Mouse (Mus musculus) stomach, embryonic 14.5 days (tissue): ENCODE results near the gene Stmnd1. TPM values are rescaled to one million over a fixed set of nuclear protein-coding genes. Genes with fewer than 3 reads are reported as not detected.
"Not testable (repeated sequence)": the region's sequence is repeated elsewhere in the genome, so short reads cannot be mapped to it uniquely, and the experiment has no call there.

ENCODE experiments used
- ATAC-seq: fragments of 200-750 bp; cut with Nextera tagmentation; 2 replicates; pipeline ENCODE4 v1.8.0; 2017; ENCODE audit warnings: low read depth, moderate TSS enrichment; ENCODE audit not compliant: insufficient number of reproducible peaks, insufficient read depth, low FRiP score
- H3K27ac ChIP-seq: fragments of 300-500 bp; sonication (generic); 2 replicates; pipeline ENCODE4 v1.5.1; 2014; ENCODE audit warnings: mild to moderate bottlenecking, low read length, moderate library complexity, mixed read lengths
- H3K27me3 ChIP-seq: fragments of 300-500 bp; sonication (generic); 2 replicates; pipeline ENCODE4 v1.6.1; 2014; ENCODE audit warnings: low read length, control low read depth, mixed read lengths; ENCODE audit not compliant: control insufficient read depth, insufficient read depth
- H3K36me3 ChIP-seq: fragments of 300-500 bp; sonication (generic); 2 replicates; pipeline ENCODE4 v1.6.1; 2014; ENCODE audit warnings: mild to moderate bottlenecking, control low read depth, low read length, moderate library complexity, mixed read lengths; ENCODE audit not compliant: control insufficient read depth, insufficient read depth
- H3K4me1 ChIP-seq: fragments of 300-500 bp; sonication (generic); 2 replicates; pipeline ENCODE4 v1.6.1; 2014; ENCODE audit warnings: low read length, control low read depth, mixed read lengths; ENCODE audit not compliant: control insufficient read depth, insufficient read depth
- H3K4me2 ChIP-seq: fragments of 300-500 bp; sonication (generic); replicated peaks from 2 replicates; pipeline ENCODE4 v1.6.1; 2014; ENCODE audit warnings: low read depth, low read length, control low read depth
- H3K4me3 ChIP-seq: fragments of 300-500 bp; sonication (generic); 2 replicates; pipeline ENCODE4 v1.5.1; 2014; ENCODE audit warnings: low read depth, low read length, control low read depth
- H3K9ac ChIP-seq: fragments of 300-500 bp; sonication (generic); replicated peaks from 2 replicates; pipeline ENCODE4 v1.6.1; 2014; ENCODE audit warnings: low read depth, mild to moderate bottlenecking, control low read depth, low read length, moderate library complexity, mixed read lengths
- H3K9me3 ChIP-seq: fragments of 300-500 bp; sonication (generic); 2 replicates; pipeline ENCODE4 v1.6.1; 2016; ENCODE audit warnings: low read depth, low read length, control low read depth; ENCODE audit not compliant: control insufficient read depth
- WGBS: fragments of 180-500 bp; shearing (Covaris S2); extraction: QIAGEN DNeasy Blood & Tissue Kit; methylation state at CpG from one replicate; pipeline ENCODE4 v1.1.7; 2014; 5-methylcytosine and 5-hydroxymethylcytosine counted together
- polyA plus RNA-seq: library from polyadenylated mRNA; unstranded; fragments of >200 nt; fragmentation: Nextera tagmentation; extraction: Ambion mirVana; gene quantifications from 2 replicates; pipeline ENCODE4 v1.2.1, GENCODE M21; 2014

The Stmnd1 gene
- polyA plus RNA-seq, 1 experiment from 2014 or later: not detected

DNA sequence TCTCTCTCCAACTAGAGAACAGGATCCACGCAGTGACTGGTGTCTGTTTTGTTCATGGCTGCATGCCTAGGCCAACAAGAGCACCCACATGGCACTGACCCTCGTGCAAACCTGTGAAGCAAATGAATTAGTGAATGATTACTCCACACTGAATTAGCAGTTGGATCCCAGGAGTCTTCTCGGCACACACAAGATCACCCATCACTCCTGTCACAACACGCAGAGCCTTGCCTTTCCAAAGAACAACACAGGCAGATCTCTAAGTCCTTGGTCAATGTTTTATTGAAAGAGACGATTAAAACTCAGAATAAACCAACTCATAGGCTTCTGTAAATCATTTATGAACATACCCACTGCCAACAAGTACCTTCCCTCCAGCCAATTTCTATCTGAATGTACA, 39.7 kb downstream of the Stmnd1 start:
- Histone ChIP-seq H3K4me1 (no peaks in the 10 kb centered on the region), H3K27ac (no peak overlapping the region), H3K9me3 (no peaks in the 10 kb centered on the region), H3K4me2 (no peak overlapping the region), H3K4me3 (no peak overlapping the region), H3K9ac (no peak overlapping the region), H3K36me3 (no peaks in the 10 kb centered on the region), H3K27me3 (no peaks in the 10 kb centered on the region)
- ATAC-seq: no peak
- WGBS: 60% methylated on average over 5 of the region's 5 CpGs

DNA sequence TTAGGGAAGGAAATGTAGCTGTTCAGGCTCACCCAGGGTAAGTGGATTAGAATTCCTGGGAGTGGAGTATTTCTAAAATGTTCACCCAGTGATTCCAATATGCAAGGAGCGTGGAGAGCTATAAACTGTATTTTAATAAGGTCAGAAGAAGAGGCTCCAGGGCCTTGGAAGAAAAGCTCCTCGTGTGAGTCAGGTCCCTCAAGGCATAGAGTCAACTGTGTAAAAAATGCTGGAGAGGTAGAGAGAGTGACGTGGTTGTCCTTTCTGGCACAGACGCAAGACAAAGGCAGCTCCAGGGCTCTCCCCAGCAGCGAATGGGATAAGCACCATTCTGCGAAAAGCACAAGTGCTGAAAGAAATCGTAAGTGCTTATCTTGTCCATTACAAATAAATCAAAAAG, 41.6 kb downstream of the Stmnd1 start:
- Histone ChIP-seq H3K4me3 (no peak overlapping the region), H3K9me3 (no peaks in the 10 kb centered on the region), H3K36me3 (no peaks in the 10 kb centered on the region), H3K9ac (no peak overlapping the region), H3K27me3 (no peaks in the 10 kb centered on the region), H3K4me1 (no peaks in the 10 kb centered on the region), H3K4me2 (no peak overlapping the region), H3K27ac (no peak overlapping the region)
- WGBS: 86% methylated on average over 7 of the region's 7 CpGs
- ATAC-seq: no peak

- no peaks in the 10 kb centered on the region for H3K27me3 ChIP-seq
- H3K27ac ChIP-seq: no peak overlapping the region
- no peak overlapping the region for H3K4me3 ChIP-seq
- no peaks in the 10 kb centered on the region for H3K4me1 ChIP-seq
- no peak for ATAC-seq
- H3K9ac ChIP-seq: no peak overlapping the region
- H3K9me3 ChIP-seq: no peaks in the 10 kb centered on the region
- H3K36me3 ChIP-seq: no peaks in the 10 kb centered on the region
- WGBS: 69% methylated on average over 4 of the region's 4 CpGs
- no peak overlapping the region for H3K4me2 ChIP-seq
Observed at GRCm38 (mm10) chr13:46326351-46326985, 52.9 kb downstream of the Stmnd1 start.

GRCm38 (mm10) chr13:46335020-46335419, 61.5 kb downstream of the Stmnd1 start:
- no peak overlapping the region for H3K4me3 ChIP-seq
- no peak overlapping the region for H3K9ac ChIP-seq
- no peaks in the 10 kb centered on the region for H3K4me1 ChIP-seq
- no peak overlapping the region for H3K4me2 ChIP-seq
- H3K9me3 ChIP-seq: 0 out of 2 replicates have a peak, but pooled peaks cover 4% of the 10 kb centered on the region
- no peaks in the 10 kb centered on the region for H3K27me3 ChIP-seq
- ATAC-seq: no peak
- no peaks in the 10 kb centered on the region for H3K36me3 ChIP-seq
- 63% methylated on average over 6 of the region's 6 CpGs for WGBS
- no peak overlapping the region for H3K27ac ChIP-seq

DNA sequence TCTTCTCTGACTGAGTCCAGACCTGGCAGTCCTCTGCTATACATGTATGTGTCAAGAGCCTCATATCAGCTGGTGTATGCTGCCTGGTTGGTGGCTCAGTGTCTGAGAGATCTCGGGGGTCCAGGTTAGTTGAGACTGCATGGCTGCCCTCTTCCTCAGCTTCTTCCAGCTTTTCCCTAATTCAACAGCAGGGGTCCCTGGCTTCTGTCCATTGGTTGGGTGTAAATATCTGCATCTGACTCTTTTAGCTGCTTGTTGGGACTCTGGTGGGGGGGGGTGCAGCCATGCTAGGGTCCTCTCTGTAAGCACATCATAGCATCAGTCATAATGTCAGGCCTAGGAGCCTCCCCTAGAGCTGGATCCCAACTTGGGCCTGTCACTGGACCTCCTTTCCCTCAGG, 62.8 kb downstream of the Stmnd1 start:
- not testable (repeated sequence) for H3K27ac ChIP-seq, H3K36me3 ChIP-seq, H3K9ac ChIP-seq, H3K27me3 ChIP-seq, H3K4me2 ChIP-seq, H3K4me3 ChIP-seq, H3K9me3 ChIP-seq, ATAC-seq, H3K4me1 ChIP-seq
- WGBS: 81% methylated on average over 1 of the region's 1 CpGs

DNA sequence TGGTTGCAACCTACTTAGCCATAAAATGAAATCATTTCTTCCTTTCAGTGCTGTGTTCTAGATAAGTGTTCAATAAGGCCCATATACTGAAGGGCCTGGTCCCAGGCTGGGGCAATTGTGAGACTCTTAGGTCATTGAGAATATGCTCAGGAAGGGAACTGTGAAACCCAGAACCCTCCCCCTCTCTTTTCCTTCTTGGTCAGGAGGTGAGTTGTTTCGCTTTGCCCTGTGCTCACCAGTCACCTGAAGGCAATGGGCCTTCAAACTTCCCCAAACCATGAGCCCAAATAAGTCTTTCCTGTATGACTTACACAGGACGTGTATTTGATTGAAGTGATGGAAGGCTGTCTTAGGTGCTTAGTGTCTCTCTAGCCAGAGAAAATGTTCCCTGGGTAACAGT, 64.3 kb downstream of the Stmnd1 start:
- no peak overlapping the region for H3K4me3 ChIP-seq
- no peak overlapping the region for H3K27ac ChIP-seq
- no peak overlapping the region for H3K9ac ChIP-seq
- no peaks in the 10 kb centered on the region for H3K27me3 ChIP-seq
- no peak overlapping the region for H3K4me2 ChIP-seq
- WGBS: 75% methylated on average over 2 of the region's 2 CpGs
- H3K36me3 ChIP-seq: no peaks in the 10 kb centered on the region
- no peaks in the 10 kb centered on the region for H3K4me1 ChIP-seq
- ATAC-seq: no peak
- no peaks in the 10 kb centered on the region for H3K9me3 ChIP-seq

GRCm38 (mm10) chr13:46339954-46340353, 66.4 kb downstream of the Stmnd1 start:
- H3K9me3 ChIP-seq: no peaks in the 10 kb centered on the region
- ATAC-seq: no peak
- H3K27me3 ChIP-seq: no peaks in the 10 kb centered on the region
- no peaks in the 10 kb centered on the region for H3K36me3 ChIP-seq
- no peaks in the 10 kb centered on the region for H3K4me1 ChIP-seq
- no peak overlapping the region for H3K27ac ChIP-seq
- H3K9ac ChIP-seq: no peak overlapping the region
- H3K4me2 ChIP-seq: no peak overlapping the region
- 51% methylated on average over 4 of the region's 4 CpGs for WGBS
- no peak overlapping the region for H3K4me3 ChIP-seq

DNA sequence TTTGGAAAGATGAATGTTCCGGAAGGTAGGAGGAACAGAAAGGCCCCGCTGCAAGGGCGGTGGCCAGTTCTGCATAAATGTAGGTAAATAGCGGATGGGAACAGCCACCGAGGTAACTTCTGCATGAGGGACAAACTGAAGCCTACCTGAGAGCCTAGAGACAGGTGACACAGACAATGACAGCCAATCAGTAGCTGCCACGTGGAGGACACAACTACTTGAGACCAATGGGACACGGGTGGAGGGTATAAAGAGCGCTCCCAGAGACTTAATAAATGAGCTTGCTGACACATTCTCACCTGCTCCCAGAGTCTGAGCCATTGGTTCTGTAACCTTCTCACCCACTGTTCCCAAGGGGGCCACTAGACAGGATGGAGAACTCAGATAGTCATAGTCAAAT, 67.1 kb downstream of the Stmnd1 start:
- H3K36me3 ChIP-seq: no peaks in the 10 kb centered on the region
- H3K9me3 ChIP-seq: no peaks in the 10 kb centered on the region
- no peak for ATAC-seq
- WGBS: 93% methylated on average over 8 of the region's 8 CpGs
- no peak overlapping the region for H3K9ac ChIP-seq
- H3K4me1 ChIP-seq: no peaks in the 10 kb centered on the region
- H3K4me3 ChIP-seq: no peak overlapping the region
- no peak overlapping the region for H3K4me2 ChIP-seq
- no peak overlapping the region for H3K27ac ChIP-seq
- no peaks in the 10 kb centered on the region for H3K27me3 ChIP-seq

DNA sequence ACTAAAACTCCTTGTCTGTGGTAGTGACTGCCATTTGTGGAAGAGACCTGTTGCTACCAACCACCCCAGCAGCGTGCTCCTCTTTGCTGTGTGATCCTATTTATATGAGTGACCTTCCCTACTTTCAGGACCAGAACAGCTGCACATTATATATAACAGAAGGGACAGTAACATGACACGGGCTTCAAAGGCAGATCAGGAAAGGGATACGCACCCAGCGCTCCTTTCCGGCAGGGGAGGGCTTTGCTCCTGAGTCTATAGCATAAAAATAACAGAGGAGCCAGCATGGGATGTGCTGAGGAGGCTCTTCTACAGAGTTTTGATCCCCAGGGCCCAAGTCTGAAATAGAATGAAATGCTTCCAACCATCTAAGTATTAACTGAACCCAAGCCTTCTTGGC, 67.9 kb downstream of the Stmnd1 start:
- H3K4me3 ChIP-seq: no peak overlapping the region
- no peak overlapping the region for H3K4me2 ChIP-seq
- H3K36me3 ChIP-seq: no peaks in the 10 kb centered on the region
- H3K4me1 ChIP-seq: no peaks in the 10 kb centered on the region
- no peak for ATAC-seq
- 84% methylated on average over 5 of the region's 5 CpGs for WGBS
- no peaks in the 10 kb centered on the region for H3K27me3 ChIP-seq
- no peaks in the 10 kb centered on the region for H3K9me3 ChIP-seq
- no peak overlapping the region for H3K27ac ChIP-seq
- no peak overlapping the region for H3K9ac ChIP-seq
